In the genomic region with DNA sequence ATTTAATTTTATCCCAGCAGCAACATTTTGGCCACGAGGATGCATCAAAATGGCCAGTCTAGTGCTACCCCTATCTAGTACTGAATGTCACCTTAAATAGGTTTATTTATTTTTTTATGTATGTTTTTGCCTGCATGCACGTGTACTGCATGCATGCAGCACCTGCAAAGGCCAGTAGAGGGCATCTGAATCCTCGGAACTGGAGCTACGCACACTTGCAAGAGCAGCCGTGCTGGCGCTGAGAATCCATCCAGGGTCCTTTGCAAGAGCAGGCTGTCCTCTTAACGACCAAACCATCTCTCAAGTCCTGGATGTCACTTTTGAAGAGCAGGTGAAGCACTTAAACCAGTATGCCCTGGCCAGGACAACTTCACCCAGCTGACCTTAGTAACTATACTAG, we compare ENCODE assay signal across 16 mouse cellular contexts. TPM values are rescaled to one million over a fixed set of nuclear protein-coding genes. Genes with fewer than 3 reads are reported as not detected.
DNase-seq lines count a peak whose midpoint lies in the region; TF ChIP-seq lines count a peak whose summit lies in the region.
"Had no signal": no experiment of that assay in that cellular context is flagged by ENCODE, and none has a peak within 500 bp of the region (broad histone marks: within the 10 kb centered on the region; RNA-seq: fewer than 3 reads in every experiment).

No protein-coding gene starts in this region.

- H3K4me3 ChIP-seq in layer of hippocampus, adult 2 months: no peak overlapping the region
- H3K4me3 ChIP-seq in testis, adult 2 months (ENCODE audit: control insufficient read depth, low read depth, low read length): no peak overlapping the region
- no peak overlapping the region for H3K4me3 ChIP-seq in MEL (ENCODE audit: control insufficient read depth in 1 of 2, insufficient read depth in 1 of 2, low read depth in 2 of 2, low read length in 2 of 2)
- H3K4me3 ChIP-seq: forebrain, embryonic 10.5 days; hindbrain, embryonic 12.5 days; limb, embryonic 13.5 days; lung, embryonic 15.5 days had no signal

- no peaks in the 10 kb centered on the region for H3K36me3 ChIP-seq in testis, adult 2 months (ENCODE audit: control insufficient read depth, insufficient read depth, low read length)
- H3K36me3 ChIP-seq in MEL (ENCODE audit: control insufficient read depth in 1 of 2, insufficient read depth in 2 of 2, low read length in 2 of 2): no peaks in the 10 kb centered on the region
- H3K36me3 ChIP-seq: forebrain, embryonic 10.5 days; hindbrain, embryonic 12.5 days; limb, embryonic 13.5 days; lung, embryonic 15.5 days had no signal

- no peak overlapping the region for H3K9ac ChIP-seq in MEL (ENCODE audit: control insufficient read depth, low read depth, low read length, poor library complexity, severe bottlenecking)
- H3K9ac ChIP-seq: hindbrain, embryonic 12.5 days; limb, embryonic 13.5 days; lung, embryonic 15.5 days had no signal

- DNase-seq in layer of hippocampus, adult 2 months (ENCODE audit: low spot score in 2 of 2): no peak
- DNase-seq in layer of hippocampus, postnatal 25 days (ENCODE audit: extremely low spot score in 1 of 2, low spot score in 1 of 2): no peak
- DNase-seq in testis, postnatal 14 days (ENCODE audit: low spot score): no peak
- peak; percentile 20 for DNase-seq in MEL (ENCODE audit: low read depth, low spot score)
- DNase-seq in adrenal gland, postnatal 25 days: no peak
- DNase-seq in gastrocnemius, postnatal 10 days: no peak
- DNase-seq: cerebellum, postnatal 10 days; gastrocnemius, postnatal 14 days; midbrain, embryonic 14.5 days; retina, postnatal 1 day had no signal

- no peak for TF ChIP-seq POLR2A in testis, adult 2 months (IDR thresholded peaks at IDR 0.05; ENCODE audit: control insufficient read depth, low read depth, low read length)
- TF ChIP-seq POLR2A in MEL (IDR thresholded peaks at IDR 0.05; ENCODE audit: control insufficient read depth in 1 of 2, insufficient read depth in 1 of 2, low read depth in 1 of 2, low read length in 2 of 2, poor library complexity in 1 of 2): no peak

- no peak overlapping the region for H3K27ac ChIP-seq in layer of hippocampus, adult 2 months
- H3K27ac ChIP-seq in testis, adult 2 months (ENCODE audit: control insufficient read depth, insufficient read depth, low read depth, low read length): no peak overlapping the region
- no peak overlapping the region for H3K27ac ChIP-seq in MEL (ENCODE audit: control insufficient read depth, low read depth, low read length)
- H3K27ac ChIP-seq: forebrain, embryonic 10.5 days; hindbrain, embryonic 12.5 days; limb, embryonic 13.5 days; lung, embryonic 15.5 days had no signal

- TF ChIP-seq EP300 in MEL (IDR thresholded peaks at IDR 0.05; ENCODE audit: low read depth in 1 of 2, low read length in 2 of 2): no peak

- H3K9me3 ChIP-seq in MEL (replicated peaks; ENCODE audit: insufficient read depth, low read length): no peaks in the 10 kb centered on the region
- H3K9me3 ChIP-seq: forebrain, embryonic 10.5 days; hindbrain, embryonic 12.5 days; limb, embryonic 13.5 days; lung, embryonic 15.5 days had no signal

- no peaks in the 10 kb centered on the region for H3K27me3 ChIP-seq in testis, adult 2 months (ENCODE audit: control insufficient read depth, insufficient read depth, low read length)
- H3K27me3 ChIP-seq in MEL (ENCODE audit: control insufficient read depth in 1 of 2, insufficient read depth in 2 of 2, low read length in 2 of 2): no peaks in the 10 kb centered on the region
- H3K27me3 ChIP-seq: hindbrain, embryonic 12.5 days; limb, embryonic 13.5 days; lung, embryonic 15.5 days had no signal

- peak; percentile 50 for TF ChIP-seq CTCF in layer of hippocampus, adult 2 months (conservative IDR thresholded peaks at IDR 0.05)
- peak; percentile 20; the same call in 1 of the 2 replicates for TF ChIP-seq CTCF in testis, adult 2 months (IDR thresholded peaks at IDR 0.05; ENCODE audit: control insufficient read depth, insufficient read depth, insufficient replicate concordance, low read depth, low read length)
- TF ChIP-seq CTCF in MEL (IDR thresholded peaks at IDR 0.05 in 2 of 3, conservative IDR thresholded peaks at IDR 0.05 in 1 of 3; ENCODE audit: control insufficient read depth in 1 of 3, insufficient read depth in 1 of 3, low read depth in 2 of 3, low read length in 3 of 3, poor library complexity in 1 of 3, severe bottlenecking in 1 of 3): peak; percentile 37 to 42 (median 39)

- peak; percentile 32 for TF ChIP-seq RAD21 in MEL (IDR thresholded peaks at IDR 0.05; ENCODE audit: low read depth, low read length)

- H3K79me2 ChIP-seq in MEL (ENCODE audit: control insufficient read depth, insufficient read depth, low read length, poor library complexity): no peaks in the 10 kb centered on the region

- no peaks in the 10 kb centered on the region for H3K4me1 ChIP-seq in testis, adult 2 months (ENCODE audit: control insufficient read depth, insufficient read depth, low read length)
- H3K4me1 ChIP-seq in MEL (ENCODE audit: control insufficient read depth in 1 of 2, insufficient read depth in 2 of 2, low read length in 2 of 2): no peaks in the 10 kb centered on the region
- H3K4me1 ChIP-seq: lung, embryonic 15.5 days had no signal

TF ChIP-seq in MEL, 35 proteins besides CTCF, POLR2A, EP300 and RAD21:
- no peak for TF ChIP-seq MEF2A (IDR thresholded peaks at IDR 0.05; ENCODE audit: extremely low read depth, insufficient replicate concordance, low read depth, low read length, poor library complexity, severe bottlenecking)
- no peak for TF ChIP-seq HCFC1 (IDR thresholded peaks at IDR 0.05; ENCODE audit: low read depth, low read length)
- no peak for TF ChIP-seq USF1 (IDR thresholded peaks at IDR 0.05; ENCODE audit: low read depth, low read length)
- TF ChIP-seq TBP (IDR thresholded peaks at IDR 0.05; ENCODE audit: low read depth, low read length): no peak
- no peak for TF ChIP-seq RCOR1 (IDR thresholded peaks at IDR 0.05; ENCODE audit: low read depth, low read length)
- TF ChIP-seq NRF1 (IDR thresholded peaks at IDR 0.05; ENCODE audit: insufficient read depth, low read depth, low read length, poor library complexity, severe bottlenecking): no peak
- TF ChIP-seq MYC (IDR thresholded peaks at IDR 0.05; ENCODE audit: low read depth, low read length): no peak
- no peak for TF ChIP-seq CHD2 (IDR thresholded peaks at IDR 0.05; ENCODE audit: low read length)
- no peak for TF ChIP-seq POLR2AphosphoS2 (IDR thresholded peaks at IDR 0.05; ENCODE audit: low read length)
- no peak for TF ChIP-seq E2F4 (IDR thresholded peaks at IDR 0.05; ENCODE audit: borderline replicate concordance, low read depth, low read length)
- TF ChIP-seq SIN3A (IDR thresholded peaks at IDR 0.05; ENCODE audit: low read length): no peak

RNA-seq across cellular contexts. Expression of a gene that starts 9.6 kb away (rescaled TPM):
- 10 to 100 TPM; 99.7 to 100.0 TPM for total RNA-seq in layer of hippocampus, adult 2 months (2021)
- 10 to 100 TPM; 84.2 to 90.8 TPM for total RNA-seq in layer of hippocampus, postnatal 25 days (2021)
- 0.20 and 0.23 TPM in 2 replicates for polyA plus RNA-seq in testis, adult 2 months (2012; rRNA removed)
- total RNA-seq in MEL (2012; rRNA removed): not detected in 2 replicates
- polyA plus RNA-seq in MEL (2012; ENCODE audit: insufficient read depth in 1 of 2, insufficient read length in 2 of 2, low read depth in 1 of 2, low replicate concordance in 2 of 2, missing spikeins in 1 of 2): not detected
- total RNA-seq in adrenal gland, postnatal 25 days (2021): 0.14 and 0.18 TPM in 2 replicates
- under 1 TPM; 0.14 to 0.18 TPM for total RNA-seq in gastrocnemius, postnatal 10 days (2021)
- total RNA-seq: megakaryocyte, adult 5-6 weeks had no signal

Comparison
In these comparisons a context has a peak if more than half of its experiments do, and no peak if none do; other contexts are left out.
1. RNA of a gene that starts 9.6 kb away (total RNA-seq): 99.7 to 100.0 TPM in layer of hippocampus, adult 2 months and 84.2 to 90.8 TPM in layer of hippocampus, postnatal 25 days; 0.14 to 0.18 TPM in adrenal gland, postnatal 25 days, 0.14 to 0.18 TPM in gastrocnemius, postnatal 10 days and not detected in MEL; every median in the first group is over 10 times any median in the second.
2. Peak in every context shown above with its lines, with median percentiles within 50 percentile points of each other: CTCF ChIP-seq.